Mouse (Mus musculus) embryonic fibroblast, embryonic 13.5 days (primary cell): ENCODE data around the gene Mrpl51.

Experiments used
- CTCF ChIP-seq: IDR thresholded peaks from 2 replicates; pipeline ENCODE4 v1.5.1; 2011; ENCODE audit warnings: mild to moderate bottlenecking, control low read depth, low read length, moderate library complexity, borderline replicate concordance; ENCODE audit not compliant: insufficient read depth
- POLR2A ChIP-seq: IDR thresholded peaks from 2 replicates; pipeline ENCODE4 v1.6.1; 2011; ENCODE audit warnings: low read depth, mild to moderate bottlenecking, control low read depth, low read length, moderate library complexity

DNA sequence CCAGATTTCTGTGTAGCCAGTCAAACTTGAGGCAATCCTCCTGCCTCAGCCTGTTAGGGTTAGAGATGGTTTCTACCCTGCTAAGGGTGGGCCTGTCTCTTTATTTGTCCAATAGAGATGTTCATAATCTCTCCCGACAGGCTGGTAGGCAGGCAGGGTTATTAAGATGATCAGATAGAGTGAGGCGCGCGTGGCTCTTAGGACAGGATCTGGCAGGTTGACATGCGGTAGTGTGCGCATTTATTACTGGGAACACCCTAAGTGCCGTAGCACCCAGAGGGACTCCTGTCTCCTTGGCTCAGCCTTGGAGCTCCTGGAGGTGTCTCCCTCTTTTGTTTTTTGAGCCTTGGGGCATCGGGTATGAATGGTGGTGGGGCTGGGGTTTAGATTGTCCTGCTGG lies 36.3 kb upstream of the Mrpl51 start:
- TF ChIP-seq POLR2A (no peak), CTCF (no peak)
